Mouse (Mus musculus): ENCODE measurements around the gene Actc1.

DNA sequence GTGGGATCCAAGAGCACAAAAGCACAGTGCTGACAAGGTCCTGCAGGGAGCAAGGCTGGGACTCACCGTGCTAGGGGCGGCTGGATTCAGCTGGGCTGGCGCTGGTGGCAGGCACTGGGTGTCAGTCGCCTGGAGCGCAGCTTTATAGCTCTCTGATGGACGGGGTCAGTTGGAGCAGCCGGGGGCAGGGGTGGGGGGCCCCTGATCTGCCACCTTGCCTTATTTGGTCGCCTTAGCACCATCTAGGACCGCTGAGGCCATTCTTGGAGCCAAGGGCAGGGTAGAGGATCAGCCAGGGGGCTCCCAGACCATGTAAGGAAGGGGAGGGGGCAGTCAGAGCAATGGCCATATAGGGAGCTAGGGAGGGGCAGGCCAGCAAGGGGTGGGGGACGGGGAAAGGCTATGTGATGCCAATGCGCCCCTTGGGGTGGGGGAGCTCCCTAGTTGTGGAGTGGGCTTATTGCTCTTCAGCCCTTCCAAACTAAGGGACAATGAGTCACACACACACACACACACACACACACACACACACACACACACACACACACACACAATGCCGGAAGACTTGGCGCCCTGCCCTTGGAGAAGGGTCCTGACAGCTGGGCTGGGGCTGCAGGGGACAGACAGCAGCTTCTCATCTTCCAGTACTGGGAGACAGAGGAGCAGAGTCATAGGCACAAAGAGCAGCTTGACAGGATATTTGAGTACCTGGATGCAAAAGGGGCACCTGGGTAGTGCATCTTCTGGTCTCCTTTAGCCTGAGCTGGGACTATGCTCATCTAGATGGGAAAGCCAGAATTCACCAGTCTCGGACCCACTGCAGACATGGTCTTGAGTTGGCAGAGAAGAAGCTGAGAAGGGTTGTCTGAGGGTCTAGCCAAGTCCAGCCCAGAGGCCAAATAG, at the start of gene Actc1:
- TF ChIP-seq CTCF (IDR thresholded peaks at IDR 0.05; ENCODE audit: low read depth) (no peak), EP300 (IDR thresholded peaks at IDR 0.05; ENCODE audit: low read depth) (no peak)

Measured in liver, embryonic 14.5 days (tissue).